Mouse (Mus musculus) urinary bladder, postnatal 10 days (tissue): ENCODE data around the gene Gm8257.
"Not testable (repeated sequence)": the region's sequence is repeated elsewhere in the genome, so short reads cannot be mapped to it uniquely, and the experiment has no call there.

Experiments
- DNase-seq: peaks from one replicate; pipeline ENCODE4 v3.0.0; 2022; ENCODE audit warnings: low spot score

Gm8257 gene

DNA sequence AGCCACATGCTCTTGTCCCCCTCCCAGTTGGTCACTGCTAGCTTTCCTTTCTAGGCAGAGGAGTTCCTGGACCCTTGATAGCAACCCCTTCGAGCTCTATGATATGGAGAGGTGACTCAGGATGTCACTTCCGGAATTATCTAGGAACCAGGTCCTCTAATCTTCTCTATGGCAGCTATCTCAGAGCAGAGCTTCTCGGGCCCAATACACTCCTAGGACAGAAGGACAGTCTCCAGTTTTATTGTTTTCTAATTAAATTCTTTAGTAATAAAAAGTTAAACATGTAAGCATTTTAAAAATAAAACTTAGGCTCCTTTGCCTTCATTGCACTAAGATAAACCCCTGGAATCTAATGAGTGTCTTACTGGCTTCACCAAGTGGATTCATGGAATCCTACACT is at the start of gene Gm8257:
TSS of gene Gm8257 (minus strand) at position 101 of the 400 bp plus-strand sequence.
- DNase-seq: not testable (repeated sequence)

DNA sequence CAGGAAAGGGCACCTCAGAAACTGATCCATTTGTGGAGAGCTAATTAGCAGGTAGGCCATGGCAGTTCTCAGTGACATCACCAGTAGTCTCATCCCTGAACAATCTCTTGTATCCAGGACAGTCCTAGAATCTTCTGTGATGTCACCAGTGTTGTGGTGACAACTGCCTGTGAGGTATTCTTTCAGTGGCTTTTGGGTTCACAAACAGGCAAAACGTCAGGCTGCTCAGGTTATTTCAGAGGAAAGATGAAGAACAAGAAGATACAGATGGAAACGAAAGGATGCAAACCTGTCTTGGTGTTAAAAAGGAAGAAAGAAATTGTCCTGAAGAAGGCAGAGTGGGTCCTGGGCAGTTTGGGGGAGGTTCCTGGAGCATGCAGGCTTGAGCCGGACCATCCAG is 44.0 kb upstream of the Gm8257 start, which contains the start of gene Gm8267:
TSS of gene Gm8267 (minus strand) at position 101 of the 400 bp plus-strand sequence.
- no peak for DNase-seq

DNA sequence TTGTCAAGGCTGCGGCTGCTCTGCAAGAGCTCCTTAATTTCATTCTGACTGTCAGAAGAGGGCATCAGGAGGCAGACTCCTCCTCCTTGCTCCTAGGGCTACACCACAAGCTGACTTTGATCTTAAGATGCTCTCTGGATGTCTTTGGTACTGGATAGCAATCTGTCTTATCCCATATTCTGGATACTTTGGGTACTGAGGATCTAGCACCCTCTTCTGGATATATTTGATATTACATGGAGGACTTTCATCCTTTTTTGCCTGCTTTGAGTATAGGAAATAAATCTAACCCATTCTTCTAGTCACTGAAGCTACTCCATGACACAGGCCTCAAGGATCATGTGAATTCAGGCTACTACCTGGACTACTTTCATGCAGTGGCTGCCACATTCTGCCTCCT is 36.5 kb upstream of the Gm8257 start:
- not testable (repeated sequence) for DNase-seq

DNA sequence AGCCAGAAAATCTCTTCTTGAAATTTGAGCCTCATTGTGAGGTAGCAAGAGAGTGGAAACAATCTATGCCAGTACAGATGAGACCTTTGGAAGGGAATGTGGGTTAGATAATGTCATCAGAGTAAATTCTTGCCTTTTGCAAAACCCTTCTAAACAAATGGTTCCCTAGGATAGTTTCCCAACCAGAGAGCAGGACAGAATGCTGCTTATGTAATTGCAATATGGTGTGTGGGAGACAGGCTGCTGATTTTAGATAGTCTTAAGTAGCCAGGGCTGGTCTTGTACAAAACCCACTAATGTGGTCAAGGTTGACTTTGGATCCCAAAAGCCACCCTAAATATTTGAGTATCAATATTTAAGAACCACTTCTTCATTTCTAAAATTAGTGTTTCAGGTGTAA is 24.5 kb upstream of the Gm8257 start:
- not testable (repeated sequence) for DNase-seq

DNA sequence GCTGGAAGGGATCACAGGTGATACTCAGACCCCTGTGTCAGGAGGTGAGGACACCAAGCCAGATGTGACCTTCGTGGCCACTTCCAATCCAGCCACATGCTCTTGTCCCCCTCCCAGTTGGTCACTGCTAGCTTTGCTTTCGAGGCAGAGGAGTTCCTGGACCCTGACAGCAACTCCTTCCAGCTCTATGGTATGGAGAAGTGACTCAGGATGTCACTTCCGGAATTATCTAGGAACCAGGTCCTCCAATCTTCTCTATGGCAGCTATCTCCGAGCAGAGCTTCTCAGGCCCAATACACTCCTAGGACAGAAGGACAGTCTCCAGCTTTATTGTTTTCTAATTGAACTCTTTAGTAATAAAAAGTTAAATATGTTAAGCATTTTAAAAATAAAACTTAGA is 78.5 kb downstream of the Gm8257 start, which contains the start of gene Gm5624:
TSS of gene Gm5624 (minus strand) at position 202 of the 400 bp plus-strand sequence.
- not testable (repeated sequence) for DNase-seq
